Mouse (Mus musculus) cortical plate, adult 2 months (tissue): ENCODE measurements around the gene Tardbp.
A peak's percentile ranks its signal among the peaks of the same experiment; 100 is the strongest.

Source experiments
- CTCF ChIP-seq: fragments of 200-500 bp; IDR thresholded peaks from 2 replicates; pipeline ENCODE4 v1.5.1; 2011; ENCODE audit warnings: mild to moderate bottlenecking, control low read depth, low read length; ENCODE audit not compliant: insufficient read depth; ENCODE audit errors: extremely low read depth
- POLR2A ChIP-seq: fragments of 200-500 bp; IDR thresholded peaks from 2 replicates; pipeline ENCODE4 v1.6.1; 2011; ENCODE audit warnings: mild to moderate bottlenecking, low read length, control low read depth; ENCODE audit not compliant: insufficient read depth; ENCODE audit errors: extremely low read depth

- no peak for TF ChIP-seq POLR2A
- peak; percentile 64 for TF ChIP-seq CTCF
Measured at GRCm38 (mm10) chr4:148644157-148644511, 17.3 kb upstream of the Tardbp start.
